Mouse (Mus musculus) 3134 (cell line): ENCODE data around the gene Tmem101.

Experiments
- DNase-seq: peaks from one replicate; pipeline ENCODE4 v3.0.0-alpha.2; 2011; ENCODE audit warnings: low spot score; ENCODE audit not compliant: insufficient read length; ENCODE audit errors: extremely low read depth

Tmem101 gene

DNA sequence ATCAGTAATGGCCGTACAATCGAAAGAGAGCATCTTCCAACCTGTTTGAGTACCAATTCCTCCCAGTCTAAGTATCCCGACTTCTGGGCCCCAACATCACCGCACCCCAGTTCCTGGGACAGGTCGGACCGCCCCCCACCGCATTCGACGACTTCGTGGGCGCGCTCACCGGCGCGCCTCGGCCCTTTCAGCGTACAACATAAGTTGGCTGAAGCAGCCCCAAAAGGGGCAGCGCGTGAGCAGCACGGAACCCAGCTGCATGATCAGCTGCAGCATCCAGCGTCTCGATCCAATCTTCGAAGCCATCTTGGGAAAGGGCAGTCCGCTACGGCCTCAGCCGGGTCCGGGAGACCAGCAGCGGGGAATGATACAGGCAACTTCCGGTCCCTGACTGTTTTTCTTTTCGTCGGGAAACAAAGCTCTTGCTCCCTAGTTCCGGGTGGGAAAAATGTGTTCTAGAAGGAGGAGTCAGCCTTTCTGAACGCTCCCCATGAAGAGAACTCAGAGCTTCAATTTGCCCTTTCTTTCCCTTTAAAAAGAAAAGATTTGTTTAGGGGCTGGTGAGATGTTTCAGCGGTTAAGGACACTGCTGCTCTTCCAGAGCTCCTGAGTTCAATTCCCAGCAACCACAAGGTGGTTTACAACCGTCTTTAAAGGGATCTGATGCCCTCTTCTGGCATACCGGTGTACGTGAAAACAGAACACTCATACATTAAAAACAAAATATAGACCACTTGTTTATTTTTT is at the start of gene Tmem101:
TSS of gene Tmem101 (minus strand) at position 366 of the 747 bp plus-strand sequence.
- peak; percentile 85 for DNase-seq

DNA sequence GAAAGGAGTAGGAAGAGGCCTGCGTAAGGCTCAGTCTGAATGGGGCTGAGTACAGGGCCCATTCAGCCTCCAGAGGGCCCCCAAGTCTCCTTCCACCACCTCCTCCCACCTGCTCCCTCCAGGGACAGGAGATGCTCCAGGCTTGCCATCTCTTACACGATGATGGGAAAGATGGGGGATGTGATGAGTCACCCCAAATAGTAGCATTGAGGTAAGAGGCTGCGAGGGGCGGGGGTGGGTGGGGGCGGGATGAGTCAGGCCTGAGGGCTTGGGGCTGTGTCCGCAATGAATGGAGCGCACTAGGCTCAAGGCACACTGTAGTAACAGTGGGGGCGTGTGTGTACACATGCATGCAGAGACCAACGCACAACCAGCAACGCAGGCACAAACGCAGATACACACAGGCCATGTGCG is 45.2 kb upstream of the Tmem101 start:
- DNase-seq, result no peak

DNA sequence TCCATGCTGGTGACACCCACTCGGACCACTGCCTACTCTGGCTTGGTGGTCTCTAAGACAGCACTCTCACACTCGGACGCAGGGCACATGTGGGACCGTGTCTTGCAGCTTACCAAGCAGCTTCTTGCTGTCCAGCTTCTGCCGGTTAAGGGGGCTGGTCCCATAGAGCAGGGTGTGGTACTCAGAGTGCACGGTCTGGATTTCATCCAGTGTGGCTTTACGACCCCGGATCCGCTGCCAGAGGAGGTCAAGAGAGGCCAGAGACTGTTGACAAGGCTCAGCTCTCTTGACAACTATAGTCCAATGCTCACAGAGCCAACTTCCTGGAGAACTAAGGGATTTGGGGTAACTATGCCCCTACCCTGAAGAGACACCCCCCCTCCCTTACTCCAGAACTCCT is 43.7 kb upstream of the Tmem101 start:
- no peak for DNase-seq

DNA sequence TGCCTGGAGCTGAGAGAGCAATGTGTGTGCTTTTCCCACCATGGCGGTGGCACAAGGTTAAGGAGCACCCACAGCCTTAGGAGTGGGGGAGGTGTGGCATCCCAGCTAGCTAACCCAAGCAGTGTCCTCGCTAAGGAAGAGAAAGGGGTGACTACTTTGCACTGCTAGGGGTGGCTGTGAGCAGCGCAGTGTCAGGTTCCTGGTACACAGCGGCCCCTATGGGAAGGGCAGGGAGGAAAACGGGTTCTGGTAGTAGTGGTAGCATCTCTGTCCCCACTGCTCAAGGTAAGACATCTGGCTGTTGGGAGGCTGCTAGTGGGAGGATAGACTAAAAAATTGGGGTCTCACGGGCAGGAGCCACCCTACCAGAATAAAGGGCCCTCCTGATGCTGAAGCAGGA is 42.0 kb upstream of the Tmem101 start:
- DNase-seq, result no peak

DNA sequence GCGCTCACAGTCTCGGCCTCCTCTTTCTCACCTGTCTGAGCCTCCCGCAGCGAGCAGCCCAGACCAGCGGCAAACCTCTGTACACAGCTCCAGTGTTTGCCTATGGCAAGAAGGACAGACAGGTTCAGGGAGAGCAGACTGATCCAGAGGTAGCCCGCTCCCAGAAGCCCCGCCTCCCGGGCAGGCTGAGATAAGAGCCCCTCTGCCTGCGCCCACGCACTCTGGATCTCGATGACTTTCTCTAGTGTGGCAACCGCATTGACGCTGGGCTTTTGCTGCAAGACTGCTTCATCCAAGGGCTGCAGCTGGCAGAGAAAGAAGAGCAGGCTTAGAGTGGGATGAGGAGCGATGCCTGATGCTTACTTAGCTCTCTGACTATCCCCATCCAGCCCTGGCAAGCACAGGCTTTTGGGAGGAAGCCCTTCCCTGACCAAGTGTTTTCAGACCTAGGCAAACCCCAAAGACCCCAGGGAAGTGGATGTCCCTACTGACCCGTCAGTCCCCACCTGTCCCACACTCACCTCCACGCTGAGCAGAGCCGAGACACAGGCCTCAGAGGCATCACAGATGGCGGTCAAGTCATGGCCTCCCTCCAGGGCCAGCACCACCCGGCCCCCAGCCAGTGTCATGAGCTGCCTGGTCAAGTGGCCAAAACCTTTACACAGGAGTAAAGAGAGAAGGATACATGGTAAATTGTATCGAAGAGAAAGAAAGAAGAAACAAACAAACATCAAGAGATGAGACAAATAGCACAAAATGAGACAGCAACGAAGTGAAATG is 40.0 kb upstream of the Tmem101 start:
- DNase-seq, result no peak

DNA sequence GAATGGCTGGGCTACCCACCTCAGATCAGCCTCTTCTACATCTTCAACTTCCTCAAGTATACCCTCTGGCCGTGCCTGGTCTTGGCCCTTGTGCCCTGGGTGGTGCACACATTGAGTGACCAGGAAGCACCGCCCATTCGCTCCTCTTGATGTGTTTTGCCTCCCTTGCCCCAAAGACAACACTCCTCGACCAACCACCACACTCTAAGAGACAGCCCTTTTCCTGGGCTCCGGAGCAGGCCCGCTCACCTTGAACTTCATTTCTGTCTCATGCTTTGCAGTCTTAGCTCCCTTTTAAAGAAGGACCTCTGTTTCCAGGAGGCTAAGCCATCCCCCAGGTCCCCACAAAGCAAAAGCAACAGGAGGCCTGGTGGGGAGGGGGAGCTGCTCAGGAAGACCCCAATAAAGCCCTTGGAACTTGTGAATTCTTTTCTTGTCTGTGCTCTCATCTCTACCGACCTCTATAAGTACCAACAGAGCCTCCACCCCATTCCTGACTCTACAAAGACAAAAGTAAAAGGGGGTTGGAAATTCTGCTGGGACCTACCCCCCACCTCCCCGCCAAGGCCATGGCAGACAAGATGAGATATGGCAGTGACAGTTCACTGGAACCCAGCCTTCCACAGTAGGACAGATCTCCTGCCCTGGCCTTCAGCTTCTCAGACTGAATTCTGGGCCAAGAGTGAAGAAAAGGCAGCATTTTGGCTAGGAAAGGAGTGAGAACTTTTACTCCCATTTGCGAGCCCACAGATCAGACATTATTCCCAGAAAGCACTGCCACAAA is 37.6 kb upstream of the Tmem101 start:
- no peak for DNase-seq

DNA sequence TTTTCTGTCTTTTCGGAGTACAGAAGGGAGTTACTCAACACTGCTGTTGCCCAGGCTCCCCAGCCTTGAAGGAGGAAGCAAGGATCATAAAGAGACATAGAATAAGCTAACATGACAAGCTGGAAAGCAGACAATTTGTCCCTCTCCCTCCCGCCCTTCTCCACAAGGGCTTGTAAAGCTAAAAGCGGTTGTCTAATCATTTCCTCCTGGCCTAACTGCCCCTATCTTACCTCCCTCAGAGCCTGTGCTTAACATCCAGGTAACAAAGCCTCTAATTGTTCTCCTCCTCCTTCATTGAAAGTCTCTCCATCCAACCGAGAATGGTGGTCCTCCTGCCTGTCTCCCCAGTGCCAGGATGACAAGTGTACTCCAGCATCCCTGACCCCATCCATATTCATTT is 34.6 kb upstream of the Tmem101 start:
- no peak for DNase-seq

DNA sequence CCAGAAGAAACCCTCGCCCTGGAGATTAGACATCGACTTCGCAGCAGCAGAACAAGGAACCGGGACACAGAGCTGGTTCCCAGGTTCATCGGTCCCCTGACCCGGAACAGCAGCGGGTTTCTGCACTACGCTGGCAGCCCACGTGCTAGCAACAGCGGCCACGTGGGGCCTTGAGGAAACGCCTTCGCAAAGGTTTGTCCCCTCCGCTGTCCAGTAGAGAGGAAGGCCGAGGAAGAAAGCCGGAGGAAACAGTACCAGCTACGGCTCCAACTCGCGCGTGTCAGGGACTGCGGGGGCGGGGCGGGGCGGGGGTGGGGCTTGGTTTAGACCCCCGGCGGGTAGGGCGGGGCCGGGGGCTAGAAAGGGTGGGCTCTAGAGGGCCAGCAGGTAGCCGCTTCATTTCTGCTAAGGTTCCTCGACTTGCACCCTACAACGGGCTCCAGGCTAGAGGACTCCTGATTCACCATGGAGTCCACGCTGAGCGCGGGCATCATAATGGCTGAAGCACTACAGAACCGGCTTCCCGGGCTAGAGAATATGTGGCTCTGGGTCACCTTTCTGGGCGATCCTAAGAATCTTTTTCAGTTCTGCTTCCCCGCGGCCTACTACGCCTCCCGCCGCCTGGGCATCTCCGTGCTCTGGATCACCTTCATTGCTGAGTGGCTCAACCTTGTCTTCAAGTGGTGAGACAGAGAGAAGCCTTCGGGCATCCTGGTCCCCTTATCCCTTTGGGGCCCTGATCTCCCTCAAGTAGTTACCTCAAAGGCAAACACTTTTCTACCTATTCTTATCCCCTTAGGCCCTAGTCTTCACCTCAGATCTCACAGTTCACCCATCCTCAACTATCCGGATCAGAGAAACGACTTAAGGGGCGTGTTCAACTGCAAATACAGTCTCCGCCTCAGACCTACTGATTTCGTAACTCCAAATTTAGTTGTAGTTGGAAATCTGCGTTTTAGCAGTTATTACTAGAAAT is 33.5 kb upstream of the Tmem101 start, which contains the start of gene G6pc3:
TSS of gene G6pc3 (plus strand) at position 160 of the 976 bp plus-strand sequence.
- DNase-seq, result peak; percentile 76

DNA sequence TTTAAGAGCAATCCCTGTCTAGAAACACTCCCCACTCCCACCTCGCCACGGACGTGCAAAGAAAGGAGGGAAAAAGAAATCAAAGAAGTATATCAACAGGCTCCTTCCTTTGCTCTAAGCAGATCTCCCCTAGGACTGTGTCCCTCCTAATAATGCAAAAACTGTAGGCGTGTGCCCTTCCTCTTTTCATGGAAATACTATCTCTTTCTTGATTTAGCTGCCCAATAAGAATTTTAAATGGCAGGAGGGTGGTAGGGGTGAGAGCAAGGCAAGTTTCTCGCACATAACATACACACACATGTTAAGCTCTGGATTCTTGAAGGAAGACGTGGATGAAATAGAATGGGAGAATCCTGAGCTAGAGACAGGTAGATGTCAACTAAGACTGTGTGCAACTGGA is 32.8 kb upstream of the Tmem101 start:
- no peak for DNase-seq

DNA sequence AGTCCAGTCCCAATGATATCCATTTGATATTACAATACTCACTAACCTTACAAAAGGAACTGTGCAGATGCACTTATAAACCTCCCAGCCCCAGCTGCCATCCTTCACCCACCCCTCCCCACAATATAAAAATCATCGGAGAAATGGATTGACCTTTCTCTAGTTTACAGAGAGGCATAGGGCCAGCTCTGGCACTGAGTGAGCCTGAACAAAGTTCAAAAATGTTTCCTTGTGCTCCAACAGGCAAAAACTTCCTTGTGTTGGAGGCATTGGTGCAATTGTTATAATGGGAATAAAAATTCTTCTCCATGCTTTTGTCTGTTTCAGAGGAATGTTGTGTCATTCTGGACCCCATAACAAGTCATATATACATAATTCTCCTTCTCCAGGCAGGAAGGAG is 30.0 kb upstream of the Tmem101 start:
- DNase-seq, result no peak

DNA sequence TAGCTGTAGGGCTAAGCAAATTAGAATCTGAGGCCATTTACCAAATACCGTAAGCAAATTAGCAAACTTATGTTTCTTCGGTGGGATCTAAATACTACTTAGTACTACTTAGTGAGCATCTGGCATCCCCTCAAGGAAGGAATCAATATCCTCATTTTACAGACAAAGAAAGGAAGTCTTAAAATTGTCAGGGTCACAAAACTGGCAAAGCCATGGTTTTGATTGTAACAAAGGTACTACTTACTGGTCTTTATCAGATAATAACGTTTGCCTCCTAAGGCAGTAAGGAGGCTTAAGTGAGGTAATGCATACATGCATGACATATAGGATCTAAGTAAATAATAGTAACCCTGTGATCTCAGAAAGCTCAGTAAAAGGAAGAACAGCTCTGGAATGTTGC is 29.5 kb upstream of the Tmem101 start:
- DNase-seq, result no peak

DNA sequence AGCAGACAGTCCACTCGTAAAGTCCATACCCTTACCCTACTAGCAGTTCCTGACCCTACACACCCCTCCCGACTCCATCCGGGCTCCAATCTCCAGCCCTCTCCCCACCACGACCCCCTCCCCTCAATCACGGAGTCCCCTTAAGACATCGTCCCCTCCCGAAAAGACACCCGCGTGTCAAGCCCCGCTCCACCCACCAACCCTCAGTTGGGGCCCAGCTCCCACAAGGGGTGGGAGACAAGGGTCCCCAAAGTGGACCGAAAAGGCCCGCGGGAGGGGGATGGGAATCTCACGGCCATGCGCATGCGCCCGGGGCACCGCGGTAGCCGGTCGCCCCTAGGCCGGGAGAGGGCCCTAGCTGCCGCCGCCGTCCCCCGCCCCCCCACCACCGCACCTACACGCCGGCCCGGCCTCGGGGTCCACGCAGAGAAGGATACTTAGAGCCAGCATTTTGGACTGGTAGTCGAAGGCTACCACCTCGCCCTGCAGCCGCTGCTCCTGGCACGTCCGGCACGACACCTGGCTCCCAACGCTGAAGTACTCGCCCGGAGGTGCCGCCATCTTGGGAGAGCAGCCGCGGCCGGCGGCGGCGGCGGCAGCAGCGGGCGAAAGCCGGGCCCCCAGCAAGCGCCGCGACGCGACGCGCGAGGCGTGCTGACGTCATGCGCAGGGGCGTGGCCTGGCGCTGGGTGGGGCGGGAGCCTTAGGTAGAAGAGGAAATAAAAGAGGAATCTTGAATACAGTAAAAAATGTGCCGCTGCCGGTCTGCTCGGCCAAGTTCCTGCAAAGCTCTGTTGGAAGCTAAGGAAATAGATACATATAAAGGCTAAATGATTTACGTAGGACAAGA is 28.7 kb upstream of the Tmem101 start, which contains the start of gene Lsm12:
TSS of gene Lsm12 (minus strand) at position 651 of the 850 bp plus-strand sequence.
- peak; percentile 97 for DNase-seq

DNA sequence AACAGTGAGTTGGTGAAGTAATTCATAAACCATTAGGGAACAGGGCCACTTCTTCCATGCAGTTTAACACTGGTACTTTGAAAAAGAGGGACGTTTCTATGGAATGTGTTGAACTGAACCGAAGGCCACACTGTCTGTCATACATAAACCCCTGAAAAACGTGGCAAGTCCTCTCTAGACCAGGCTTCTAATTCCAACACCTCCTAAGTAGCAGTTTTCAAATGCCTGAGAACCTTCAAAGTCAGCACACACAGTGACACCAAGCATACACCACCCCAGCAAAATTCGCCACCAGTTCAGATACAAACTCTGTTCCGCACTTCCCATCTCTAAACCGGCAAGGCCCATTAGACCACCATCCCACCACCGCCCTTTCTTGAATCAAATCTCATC is 28.0 kb upstream of the Tmem101 start:
- DNase-seq, result no peak

DNA sequence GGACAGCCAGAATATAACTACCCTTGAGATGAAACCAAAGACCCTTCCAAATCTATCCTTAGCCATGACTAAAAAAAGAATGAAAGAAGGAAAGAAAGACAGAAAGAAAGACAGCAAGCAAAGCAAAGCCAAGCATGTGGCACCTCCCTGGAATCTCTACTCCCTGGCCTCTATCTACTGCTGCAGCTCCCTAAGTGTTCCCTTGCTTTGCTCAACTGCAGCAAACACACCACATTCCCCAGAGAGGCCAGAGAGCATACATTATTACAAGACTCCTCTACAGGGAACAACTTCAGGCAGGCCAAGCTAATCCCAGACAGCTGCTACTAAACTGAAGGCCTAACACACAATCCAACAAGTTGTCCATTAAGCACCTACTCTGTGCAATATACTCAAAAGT is 23.6 kb upstream of the Tmem101 start:
- DNase-seq, result no peak

DNA sequence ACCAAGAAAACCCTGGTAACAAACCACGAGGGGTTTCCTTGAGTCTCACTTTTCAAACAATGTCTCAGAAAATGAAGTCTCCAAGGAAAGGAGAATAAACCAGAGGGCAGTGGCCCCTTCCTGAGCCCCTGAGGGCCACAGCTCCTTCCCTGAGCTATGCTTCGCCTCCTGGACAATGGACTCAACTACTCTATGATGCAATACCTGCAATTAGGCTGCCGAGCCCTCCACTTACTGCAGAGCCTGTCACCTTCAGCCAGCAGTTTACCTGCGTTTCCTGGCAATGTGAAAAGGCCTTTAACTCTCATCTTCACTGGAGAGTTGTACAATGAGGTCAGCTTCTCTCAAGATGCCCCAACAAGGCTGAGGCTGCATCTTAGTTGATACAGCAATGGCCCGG is 12.5 kb upstream of the Tmem101 start:
- DNase-seq, result no peak

DNA sequence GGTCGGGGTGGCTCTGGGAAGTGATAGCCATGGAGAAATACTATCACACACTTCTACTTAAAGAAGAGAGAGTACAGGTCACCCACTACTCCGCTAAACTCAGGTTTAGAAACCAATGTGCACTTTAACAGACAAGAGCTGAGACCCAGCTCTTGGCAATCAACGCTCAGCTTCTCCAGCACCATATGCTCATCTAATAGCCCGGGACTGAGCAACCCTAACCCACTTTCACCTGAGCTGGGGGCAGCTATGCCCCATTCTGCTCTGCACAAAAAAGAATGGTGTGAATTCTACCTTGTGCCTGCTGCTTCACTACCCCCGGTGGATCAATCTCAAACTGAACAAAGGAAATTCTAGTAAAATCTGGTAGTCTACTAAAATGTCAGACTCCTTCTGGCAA is 11.3 kb upstream of the Tmem101 start:
- DNase-seq, result no peak

DNA sequence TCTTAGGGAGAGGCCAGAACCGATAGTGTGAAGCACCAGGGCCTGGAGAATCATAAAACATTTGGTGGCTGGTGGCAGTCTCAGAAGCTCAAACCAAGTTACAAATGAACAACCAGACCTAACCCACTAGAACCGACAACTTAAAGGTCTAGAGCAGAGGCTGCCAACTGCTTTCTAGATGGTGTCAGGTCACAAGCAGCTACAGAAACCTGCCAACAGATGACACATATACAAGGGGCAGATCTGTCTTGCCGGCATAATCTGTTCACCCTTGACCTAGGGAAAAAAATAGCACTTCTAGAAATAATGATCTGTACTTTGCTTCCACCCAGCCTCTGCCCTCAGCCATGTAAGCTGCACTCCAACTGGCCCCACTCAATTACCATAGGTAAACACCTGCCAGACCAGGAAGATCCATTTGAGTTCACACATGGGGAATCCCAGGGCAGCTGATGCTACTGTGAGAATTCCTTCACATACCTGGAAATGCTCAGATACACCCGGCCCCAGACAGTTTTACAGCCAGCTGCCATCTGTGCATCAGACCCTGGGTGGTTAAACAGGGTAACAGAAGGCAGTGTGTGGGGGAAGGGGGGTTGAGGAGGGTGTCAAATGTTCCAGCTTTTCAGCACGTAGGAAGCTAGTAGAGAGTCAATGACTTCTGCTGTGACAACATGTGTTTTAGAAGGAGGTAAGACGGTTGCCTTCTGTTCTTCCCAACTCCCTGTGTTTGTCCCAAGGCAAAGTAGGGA is 9.9 kb upstream of the Tmem101 start:
- DNase-seq, result no peak

DNA sequence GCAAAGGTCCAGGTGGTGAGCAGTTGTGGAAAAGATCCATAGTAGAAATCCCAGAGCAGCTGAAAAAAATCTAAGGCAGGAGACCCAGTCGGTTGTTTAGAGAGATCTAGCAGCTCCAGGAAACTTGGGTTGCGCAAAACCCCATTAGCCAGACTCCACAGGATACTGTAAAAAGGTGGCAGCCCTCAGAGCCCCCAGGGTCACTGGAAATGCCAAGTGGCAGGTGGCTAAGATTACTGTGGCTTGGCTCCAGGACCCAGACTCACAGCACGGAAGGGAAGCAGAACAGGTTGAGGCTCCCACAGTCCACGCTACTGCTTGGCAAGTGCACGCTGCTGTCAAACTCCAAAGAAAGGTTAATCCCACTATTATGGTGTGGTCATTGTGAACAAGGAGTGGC is 3.6 kb upstream of the Tmem101 start:
- no peak for DNase-seq
